14 mouse cellular contexts compared by ENCODE assay signal in genomic region chr15:12334381-12334780, GRCm38 (mm10). TPM values are rescaled to one million over a fixed set of nuclear protein-coding genes. Genes with fewer than 3 reads are reported as not detected.
"Had no signal": no experiment of that assay in that cellular context is flagged by ENCODE, and none has a peak within 500 bp of the region (broad histone marks: within the 10 kb centered on the region; RNA-seq: fewer than 3 reads in every experiment).

No protein-coding gene starts in this region.

- H3K36me3 ChIP-seq: midbrain, embryonic 12.5 days; neural tube, embryonic 13.5 days; stomach, embryonic 15.5 days had no signal

- ATAC-seq: midbrain, embryonic 16.5 days had no signal

- H3K27ac ChIP-seq: layer of hippocampus, adult 2 months; limb, embryonic 10.5 days; midbrain, embryonic 12.5 days; neural tube, embryonic 13.5 days; stomach, embryonic 15.5 days had no signal

- H3K9ac ChIP-seq: midbrain, embryonic 12.5 days; neural tube, embryonic 13.5 days; stomach, embryonic 15.5 days had no signal

- H3K4me3 ChIP-seq: layer of hippocampus, adult 2 months; limb, embryonic 10.5 days; midbrain, embryonic 12.5 days; neural tube, embryonic 13.5 days; stomach, embryonic 15.5 days had no signal

- H3K9me3 ChIP-seq: limb, embryonic 10.5 days; midbrain, embryonic 12.5 days; neural tube, embryonic 13.5 days; stomach, embryonic 15.5 days had no signal

- H3K4me2 ChIP-seq: midbrain, embryonic 12.5 days; neural tube, embryonic 13.5 days; stomach, embryonic 15.5 days had no signal

- H3K4me1 ChIP-seq: limb, embryonic 10.5 days; midbrain, embryonic 12.5 days had no signal

- H3K27me3 ChIP-seq: midbrain, embryonic 12.5 days; neural tube, embryonic 13.5 days; stomach, embryonic 15.5 days had no signal

- DNase-seq: kidney, adult 11 months; kidney, postnatal 10 days; kidney, postnatal 4 days; lung, adult 18-20 months; retina, postnatal 1 day; right cerebral cortex, postnatal 4 days; thymus, postnatal 4 days had no signal

RNA-seq across cellular contexts. Expression of gene 1810049J17Rik, which starts 12.7 kb away (rescaled TPM):
- polyA plus RNA-seq: midbrain, embryonic 16.5 days; spleen, adult 2 months had no signal
